Mouse (Mus musculus) liver, embryonic 14.5 days (tissue): ENCODE results near the gene Tfcp2.

Experiments
- CTCF ChIP-seq: IDR thresholded peaks from 2 replicates; pipeline ENCODE4 v1.5.1; 2016; ENCODE audit warnings: antibody characterized with exemption, low read depth, control low read depth
- EP300 ChIP-seq: IDR thresholded peaks from 2 replicates; pipeline ENCODE4 v1.6.1; 2016; ENCODE audit warnings: antibody characterized with exemption, low read depth

DNA sequence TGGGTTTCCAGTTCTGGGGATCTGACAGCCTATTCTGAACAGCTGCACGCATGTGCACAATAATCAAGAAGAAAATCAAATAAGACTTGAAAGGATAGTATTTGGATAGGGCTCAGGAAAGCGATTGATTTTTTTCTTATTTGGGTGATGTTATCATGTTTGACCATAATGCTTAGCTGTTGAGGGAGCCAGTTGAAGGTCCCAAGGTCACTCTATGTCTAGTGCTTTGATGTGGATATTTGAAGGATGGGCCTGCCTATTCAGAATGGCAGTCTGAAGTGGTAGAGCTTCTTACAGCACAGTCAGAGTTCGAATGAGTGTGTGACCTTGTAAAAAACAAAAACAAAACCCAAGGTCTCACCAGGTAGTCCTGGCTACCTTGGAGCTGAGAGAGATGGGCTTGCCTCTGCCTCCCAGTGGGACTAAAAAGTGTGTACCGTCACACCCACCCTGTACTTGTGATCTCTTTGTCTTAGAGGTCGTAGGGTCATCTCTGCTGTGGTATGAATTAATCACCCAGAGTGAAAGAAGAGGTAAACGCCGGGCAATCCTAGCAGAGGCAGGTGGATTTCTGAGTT, 77.8 kb downstream of the Tfcp2 start:
- TF ChIP-seq CTCF (no peak), EP300 (no peak)
